Mouse (Mus musculus): ENCODE results near the gene Snrnp70. TPM values are rescaled to one million over a fixed set of nuclear protein-coding genes. Genes with fewer than 3 reads are reported as not detected.
A peak's percentile ranks its signal among the peaks of the same experiment; 100 is the strongest.
"Not testable (repeated sequence)": the region's sequence is repeated elsewhere in the genome, so short reads cannot be mapped to it uniquely, and the experiment has no call there.

Gene Snrnp70
- total RNA-seq, 1 experiment from 2014 or later = 502 TPM

- no peak for ATAC-seq (ENCODE audit: extremely low read depth, insufficient number of reproducible peaks, low FRiP score, poor library complexity, severe bottlenecking)
Observed at GRCm38 (mm10) chr7:45413113-45413863, 17.7 kb upstream of the Snrnp70 start, which contains the start of gene Ntf5. TSS of gene Ntf5 (plus strand) at chr7:45413695.

GRCm38 (mm10) chr7:45412421-45412820 lies 16.9 kb upstream of the Snrnp70 start:
- no peak for ATAC-seq (ENCODE audit: extremely low read depth, insufficient number of reproducible peaks, low FRiP score, poor library complexity, severe bottlenecking)

GRCm38 (mm10) chr7:45409497-45410163 lies 14.1 kb upstream of the Snrnp70 start:
- no peak for ATAC-seq (ENCODE audit: extremely low read depth, insufficient number of reproducible peaks, low FRiP score, poor library complexity, severe bottlenecking)

GRCm38 (mm10) chr7:45408949-45409348 lies 13.4 kb upstream of the Snrnp70 start:
- ATAC-seq (ENCODE audit: extremely low read depth, insufficient number of reproducible peaks, low FRiP score, poor library complexity, severe bottlenecking) = no peak

DNA sequence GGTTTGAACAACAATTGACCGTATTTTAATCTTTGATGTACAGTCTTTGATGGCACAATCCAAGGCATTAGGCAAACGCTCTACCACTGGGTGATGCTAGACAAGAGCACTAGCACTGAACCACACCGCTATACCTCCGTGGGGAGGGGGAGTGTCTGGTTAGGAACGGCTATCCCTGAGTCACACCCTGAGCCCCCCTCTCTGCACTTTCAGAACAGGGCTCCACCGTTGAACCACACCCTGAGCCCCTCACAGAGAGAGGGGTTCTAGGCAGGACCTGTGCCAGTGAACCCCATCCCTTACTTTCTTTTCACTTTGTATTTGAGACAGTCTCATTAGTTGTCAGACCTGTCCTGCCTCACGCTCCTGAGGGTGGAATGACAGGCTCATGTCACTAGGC lies 12.8 kb upstream of the Snrnp70 start:
- ATAC-seq (ENCODE audit: extremely low read depth, insufficient number of reproducible peaks, low FRiP score, poor library complexity, severe bottlenecking) = no peak

GRCm38 (mm10) chr7:45407836-45408235 lies 12.3 kb upstream of the Snrnp70 start:
- no peak for ATAC-seq (ENCODE audit: extremely low read depth, insufficient number of reproducible peaks, low FRiP score, poor library complexity, severe bottlenecking)

GRCm38 (mm10) chr7:45406157-45407156 lies 10.9 kb upstream of the Snrnp70 start:
- no peak for ATAC-seq (ENCODE audit: extremely low read depth, insufficient number of reproducible peaks, low FRiP score, poor library complexity, severe bottlenecking)

GRCm38 (mm10) chr7:45405091-45406075 lies 9.8 kb upstream of the Snrnp70 start, which contains the start of gene Kcna7:
TSS of gene Kcna7 (plus strand) at chr7:45405653.
- peak; percentile 55; the same call in 1 of the 2 replicates for ATAC-seq (ENCODE audit: extremely low read depth, insufficient number of reproducible peaks, low FRiP score, poor library complexity, severe bottlenecking)

DNA sequence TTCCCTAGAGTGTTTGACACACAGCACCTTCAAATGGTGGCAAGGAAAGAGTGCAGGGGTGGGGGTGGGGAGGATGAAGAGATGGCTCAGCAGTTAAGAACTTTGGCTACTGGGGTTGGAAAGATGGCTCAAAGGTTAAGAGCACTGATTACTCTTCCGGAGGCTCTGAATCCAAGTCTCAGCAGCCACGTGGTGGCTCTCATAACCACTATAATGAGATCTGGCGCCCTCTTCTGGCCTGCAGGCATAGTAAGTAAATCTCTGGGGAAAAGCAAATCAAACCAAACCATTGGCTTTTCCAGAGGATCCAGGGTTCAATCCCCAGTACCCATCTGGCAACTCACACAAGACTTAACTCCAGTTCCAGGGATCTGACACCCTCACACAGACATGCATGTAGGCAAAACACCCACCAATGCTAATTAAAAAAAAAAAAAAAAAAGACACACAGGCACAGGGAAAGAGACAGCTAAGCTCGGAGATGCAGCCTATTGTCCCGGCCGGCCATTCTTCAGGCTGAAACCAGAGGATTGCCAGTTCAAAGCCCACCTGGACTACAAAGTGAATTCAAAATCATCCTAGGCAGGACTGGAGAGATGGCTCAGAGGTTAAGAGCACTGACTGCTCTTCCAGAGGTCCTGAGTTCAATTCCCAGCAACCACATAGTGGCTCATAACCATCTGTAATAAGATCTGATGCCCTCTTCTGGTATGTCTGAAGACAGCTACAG lies 8.2 kb upstream of the Snrnp70 start:
- peak; percentile 54; the same call in 1 of the 2 replicates for ATAC-seq (ENCODE audit: extremely low read depth, insufficient number of reproducible peaks, low FRiP score, poor library complexity, severe bottlenecking)

DNA sequence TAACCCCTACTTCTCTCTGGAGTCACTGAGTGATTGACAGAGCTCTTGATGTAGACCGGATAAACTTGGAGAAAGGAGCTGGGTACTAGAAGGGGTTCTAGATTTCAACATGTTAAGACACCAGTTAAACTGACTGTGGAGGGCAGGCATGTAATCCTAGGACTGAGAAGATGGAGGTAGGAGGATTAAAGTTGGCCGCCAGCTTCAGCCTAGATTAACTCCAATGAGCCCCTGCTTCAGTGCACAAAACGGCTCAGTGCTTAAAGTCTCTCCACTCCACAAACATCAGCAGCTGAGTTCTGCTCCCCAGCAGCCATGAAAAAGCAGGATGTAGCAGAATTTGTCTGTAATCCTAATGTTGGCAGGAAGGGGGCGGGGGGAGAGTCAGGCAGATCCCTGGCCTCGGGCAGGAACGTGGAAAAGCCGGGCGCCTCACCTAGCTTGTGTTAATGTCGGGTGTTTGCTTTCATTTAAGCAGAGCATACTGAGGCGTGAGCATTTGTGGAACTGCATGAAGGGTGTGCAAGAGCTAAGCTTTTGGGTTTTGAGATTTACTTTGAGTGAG lies 6.1 kb upstream of the Snrnp70 start:
- ATAC-seq (ENCODE audit: extremely low read depth, insufficient number of reproducible peaks, low FRiP score, poor library complexity, severe bottlenecking) = no peak

GRCm38 (mm10) chr7:45396787-45397186 lies 1.2 kb upstream of the Snrnp70 start:
- ATAC-seq (ENCODE audit: extremely low read depth, insufficient number of reproducible peaks, low FRiP score, poor library complexity, severe bottlenecking) = no peak

- not testable (repeated sequence) for ATAC-seq (ENCODE audit: extremely low read depth, insufficient number of reproducible peaks, low FRiP score, poor library complexity, severe bottlenecking)
Observed at GRCm38 (mm10) chr7:45396337-45396775, 814 bp upstream of the Snrnp70 start.

GRCm38 (mm10) chr7:45395129-45395541 lies 407 bp downstream of the Snrnp70 start:
- ATAC-seq (ENCODE audit: extremely low read depth, insufficient number of reproducible peaks, low FRiP score, poor library complexity, severe bottlenecking) = peak; percentile 30

DNA sequence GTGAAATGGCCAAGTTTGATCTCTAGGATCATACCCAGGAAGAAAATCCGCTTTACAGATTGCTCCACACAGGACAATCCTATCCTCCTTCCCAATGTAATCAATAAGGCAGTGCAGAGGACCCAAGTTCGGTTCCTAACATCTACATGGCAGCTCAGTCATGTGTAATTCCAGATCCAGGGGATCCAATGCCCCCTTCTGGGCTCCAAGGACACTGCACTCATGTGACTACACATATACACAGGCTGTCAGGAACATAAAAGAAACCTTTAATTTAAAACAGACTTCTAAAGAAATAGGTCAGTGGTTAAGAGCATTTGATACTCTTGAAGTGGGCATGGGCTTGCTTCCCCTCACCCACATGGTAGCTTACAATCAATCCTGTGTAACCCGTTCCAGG lies 9.5 kb downstream of the Snrnp70 start:
- no peak for ATAC-seq (ENCODE audit: extremely low read depth, insufficient number of reproducible peaks, low FRiP score, poor library complexity, severe bottlenecking)

DNA sequence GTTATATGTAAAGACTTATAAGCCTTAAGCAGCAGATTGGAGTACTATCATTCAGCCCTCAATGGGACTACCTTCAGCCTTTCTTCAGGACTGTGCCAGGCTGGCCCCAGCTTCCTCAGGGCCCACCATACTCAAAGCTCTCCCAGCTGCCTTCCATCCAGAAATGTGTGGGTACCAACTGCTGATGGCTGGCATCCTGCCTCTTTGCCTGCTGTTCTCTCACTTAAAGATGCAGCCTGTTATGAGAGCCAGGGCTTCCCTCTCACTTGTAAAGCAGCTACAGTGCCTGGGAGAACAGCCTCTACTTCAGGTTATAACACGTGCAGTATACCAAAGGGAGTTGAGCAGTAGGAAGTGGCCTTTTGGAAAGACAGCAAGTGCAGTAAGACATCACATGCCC lies 19.5 kb downstream of the Snrnp70 start:
- no peak for ATAC-seq (ENCODE audit: extremely low read depth, insufficient number of reproducible peaks, low FRiP score, poor library complexity, severe bottlenecking)

GRCm38 (mm10) chr7:45374620-45375019 lies 20.9 kb downstream of the Snrnp70 start:
- ATAC-seq (ENCODE audit: extremely low read depth, insufficient number of reproducible peaks, low FRiP score, poor library complexity, severe bottlenecking) = no peak

DNA sequence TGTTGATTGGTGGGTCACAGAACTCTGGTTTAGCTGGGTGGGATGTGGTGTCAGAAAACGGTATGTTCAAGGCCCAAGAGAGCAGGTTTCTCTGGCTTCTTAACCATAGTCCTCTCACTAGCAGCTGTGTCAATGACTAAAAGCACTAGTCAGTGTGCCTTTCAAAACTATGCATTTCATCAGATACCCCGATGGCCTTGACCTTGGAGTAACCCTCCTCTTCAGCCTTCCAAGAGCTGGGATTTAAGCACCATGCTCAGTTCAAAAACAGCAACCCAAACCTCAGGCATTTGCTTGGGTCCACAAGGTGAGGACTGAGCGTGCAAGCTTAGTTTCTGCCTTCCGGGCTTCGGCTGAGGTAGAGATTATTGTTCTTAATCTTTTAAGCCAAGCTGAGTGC lies 23.2 kb downstream of the Snrnp70 start:
- no peak for ATAC-seq (ENCODE audit: extremely low read depth, insufficient number of reproducible peaks, low FRiP score, poor library complexity, severe bottlenecking)

Data from neutrophil, adult 5-6 weeks (primary cell).